Mouse (Mus musculus): ENCODE measurements around the gene Wdr90. TPM values are rescaled to one million over a fixed set of nuclear protein-coding genes. Genes with fewer than 3 reads are reported as not detected.

Gene Wdr90
- total RNA-seq, 1 experiment from 2014 or later: 18.6 TPM

GRCm38 (mm10) chr17:25861704-25862612, 657 bp upstream of the Wdr90 start:
- no peak for ATAC-seq (replicated peaks; ENCODE audit: low read depth, poor library complexity, severe bottlenecking)

- no peak for ATAC-seq (replicated peaks; ENCODE audit: low read depth, poor library complexity, severe bottlenecking)
Observed at GRCm38 (mm10) chr17:25860229-25860628, 1.1 kb downstream of the Wdr90 start.

GRCm38 (mm10) chr17:25844396-25844901, 16.9 kb downstream of the Wdr90 start, which contains the start of gene Rhot2:
Rhot2 (minus strand) TSS chr17:25844851.
- peak; percentile 98 for ATAC-seq (replicated peaks; ENCODE audit: low read depth, poor library complexity, severe bottlenecking)

GRCm38 (mm10) chr17:25843636-25844395, 17.5 kb downstream of the Wdr90 start:
- no peak; the same call in 1 of the 2 replicates for ATAC-seq (replicated peaks; ENCODE audit: low read depth, poor library complexity, severe bottlenecking)

GRCm38 (mm10) chr17:25843122-25843521, 18.2 kb downstream of the Wdr90 start:
- no peak for ATAC-seq (replicated peaks; ENCODE audit: low read depth, poor library complexity, severe bottlenecking)

GRCm38 (mm10) chr17:25842509-25842908, 18.8 kb downstream of the Wdr90 start:
- ATAC-seq (replicated peaks; ENCODE audit: low read depth, poor library complexity, severe bottlenecking): no peak

- ATAC-seq (replicated peaks; ENCODE audit: low read depth, poor library complexity, severe bottlenecking): no peak
Observed at GRCm38 (mm10) chr17:25841117-25841880, 20.0 kb downstream of the Wdr90 start, which contains the start of gene Gm20683. Gm20683 (minus strand) TSS chr17:25841763.

- ATAC-seq (replicated peaks; ENCODE audit: low read depth, poor library complexity, severe bottlenecking): no peak
Observed at GRCm38 (mm10) chr17:25840519-25840918, 20.8 kb downstream of the Wdr90 start.

- no peak for ATAC-seq (replicated peaks; ENCODE audit: low read depth, poor library complexity, severe bottlenecking)
Observed at GRCm38 (mm10) chr17:25839455-25840235, 21.7 kb downstream of the Wdr90 start.

GRCm38 (mm10) chr17:25838904-25839303, 22.4 kb downstream of the Wdr90 start:
- ATAC-seq (replicated peaks; ENCODE audit: low read depth, poor library complexity, severe bottlenecking): no peak

GRCm38 (mm10) chr17:25837533-25837932, 23.8 kb downstream of the Wdr90 start:
- ATAC-seq (replicated peaks; ENCODE audit: low read depth, poor library complexity, severe bottlenecking): no peak

GRCm38 (mm10) chr17:25837076-25837410, 24.3 kb downstream of the Wdr90 start, which contains the start of gene Rhbdl1:
Rhbdl1 (minus strand) TSS chr17:25837295.
- ATAC-seq (replicated peaks; ENCODE audit: low read depth, poor library complexity, severe bottlenecking): peak; percentile 17; the same call in 1 of the 2 replicates

- no peak for ATAC-seq (replicated peaks; ENCODE audit: low read depth, poor library complexity, severe bottlenecking)
Observed at GRCm38 (mm10) chr17:25836397-25837075, 24.8 kb downstream of the Wdr90 start.

- no peak for ATAC-seq (replicated peaks; ENCODE audit: low read depth, poor library complexity, severe bottlenecking)
Observed at GRCm38 (mm10) chr17:25835816-25836215, 25.5 kb downstream of the Wdr90 start.

- ATAC-seq (replicated peaks; ENCODE audit: low read depth, poor library complexity, severe bottlenecking): no peak
Observed at GRCm38 (mm10) chr17:25835301-25835700, 26.0 kb downstream of the Wdr90 start.

- ATAC-seq (replicated peaks; ENCODE audit: low read depth, poor library complexity, severe bottlenecking): no peak
Observed at GRCm38 (mm10) chr17:25834595-25835222, 26.6 kb downstream of the Wdr90 start.

GRCm38 (mm10) chr17:25833961-25834594, 27.2 kb downstream of the Wdr90 start:
- ATAC-seq (replicated peaks; ENCODE audit: low read depth, poor library complexity, severe bottlenecking): no peak

- ATAC-seq (replicated peaks; ENCODE audit: low read depth, poor library complexity, severe bottlenecking): peak; percentile 36
Observed at GRCm38 (mm10) chr17:25833291-25833663, 28.0 kb downstream of the Wdr90 start, which contains the start of gene Stub1. Stub1 (minus strand) TSS chr17:25833404.

All from common myeloid progenitor, adult 5-6 weeks (primary cell).